Mouse (Mus musculus) lung, postnatal 4 days (tissue): ENCODE measurements around the gene Ankrd42.

Experiments
- DNase-seq, 2 experiments: peaks; one replicate each; pipeline ENCODE4 v3.0.0; 2021

Gene Ankrd42

GRCm38 (mm10) chr7:92560986-92561876, 75.7 kb downstream of the Ankrd42 start, which contains the start of gene Ccdc90b:
Gene Ccdc90b (plus strand): TSS chr7:92561149.
- peak; percentile 89 to 93 for DNase-seq

GRCm38 (mm10) chr7:92558744-92559143, 78.2 kb downstream of the Ankrd42 start:
- DNase-seq: no peak

GRCm38 (mm10) chr7:92550990-92551392, 86.0 kb downstream of the Ankrd42 start:
- no peak for DNase-seq

GRCm38 (mm10) chr7:92550248-92550989, 86.5 kb downstream of the Ankrd42 start:
- no peak for DNase-seq

- DNase-seq: no peak
Observed at GRCm38 (mm10) chr7:92546763-92547162, 90.2 kb downstream of the Ankrd42 start.

- no peak for DNase-seq
Observed at GRCm38 (mm10) chr7:92532351-92533036, 104.4 kb downstream of the Ankrd42 start.
